Mouse (Mus musculus) hindbrain, embryonic 15.5 days (tissue): ENCODE data around the gene Dcbld2. TPM values are rescaled to one million over a fixed set of nuclear protein-coding genes. Genes with fewer than 3 reads are reported as not detected.

Experiments
- ATAC-seq: fragments of 200-750 bp; cut with Nextera tagmentation; 2 replicates; pipeline ENCODE4 v1.8.0; 2017; ENCODE audit warnings: low read depth, moderate number of reproducible peaks, moderate TSS enrichment; ENCODE audit not compliant: low FRiP score
- H3K27ac ChIP-seq: fragments of 300-500 bp; sonication (generic); replicated peaks from 2 replicates; pipeline ENCODE4 v1.5.1; 2015; ENCODE audit warnings: mild to moderate bottlenecking, inconsistent platforms
- H3K27me3 ChIP-seq: fragments of 300-500 bp; sonication (generic); 2 replicates; pipeline ENCODE4 v1.6.1; 2015; ENCODE audit warnings: control low read depth, inconsistent platforms
- H3K36me3 ChIP-seq: fragments of 300-500 bp; sonication (generic); 2 replicates; pipeline ENCODE4 v1.6.1; 2015; ENCODE audit warnings: control low read depth, inconsistent platforms
- H3K4me1 ChIP-seq: fragments of 300-500 bp; sonication (generic); replicated peaks from 2 replicates; pipeline ENCODE4 v1.6.1; 2015; ENCODE audit warnings: control low read depth, inconsistent platforms
- H3K4me2 ChIP-seq: fragments of 300-500 bp; sonication (generic); 2 replicates; pipeline ENCODE4 v1.6.1; 2015; ENCODE audit warnings: moderate library complexity, mild to moderate bottlenecking, inconsistent platforms
- H3K4me3 ChIP-seq: fragments of 300-500 bp; sonication (generic); 2 replicates; pipeline ENCODE4 v1.5.1; 2015; ENCODE audit warnings: mild to moderate bottlenecking, inconsistent platforms
- H3K9ac ChIP-seq: fragments of 300-500 bp; sonication (generic); 2 replicates; pipeline ENCODE4 v1.6.1; 2015; ENCODE audit warnings: inconsistent platforms
- H3K9me3 ChIP-seq: fragments of 300-500 bp; sonication (generic); 2 replicates; pipeline ENCODE4 v1.6.1; 2016; ENCODE audit warnings: control low read depth, inconsistent platforms
- WGBS: fragments of 180-500 bp; shearing (Covaris S2); methylation state at CpG from one replicate; pipeline ENCODE4 v1.1.7; 2015; 5-methylcytosine and 5-hydroxymethylcytosine counted together
- polyA plus RNA-seq: library from polyadenylated mRNA; unstranded; fragments of >200 nt; fragmentation: Nextera tagmentation; extraction: Ambion mirVana; gene quantifications from 2 replicates; pipeline ENCODE4 v1.2.1, GENCODE M21; 2015

Gene Dcbld2
- polyA plus RNA-seq, 1 experiment from 2014 or later, result 8.1 TPM

DNA sequence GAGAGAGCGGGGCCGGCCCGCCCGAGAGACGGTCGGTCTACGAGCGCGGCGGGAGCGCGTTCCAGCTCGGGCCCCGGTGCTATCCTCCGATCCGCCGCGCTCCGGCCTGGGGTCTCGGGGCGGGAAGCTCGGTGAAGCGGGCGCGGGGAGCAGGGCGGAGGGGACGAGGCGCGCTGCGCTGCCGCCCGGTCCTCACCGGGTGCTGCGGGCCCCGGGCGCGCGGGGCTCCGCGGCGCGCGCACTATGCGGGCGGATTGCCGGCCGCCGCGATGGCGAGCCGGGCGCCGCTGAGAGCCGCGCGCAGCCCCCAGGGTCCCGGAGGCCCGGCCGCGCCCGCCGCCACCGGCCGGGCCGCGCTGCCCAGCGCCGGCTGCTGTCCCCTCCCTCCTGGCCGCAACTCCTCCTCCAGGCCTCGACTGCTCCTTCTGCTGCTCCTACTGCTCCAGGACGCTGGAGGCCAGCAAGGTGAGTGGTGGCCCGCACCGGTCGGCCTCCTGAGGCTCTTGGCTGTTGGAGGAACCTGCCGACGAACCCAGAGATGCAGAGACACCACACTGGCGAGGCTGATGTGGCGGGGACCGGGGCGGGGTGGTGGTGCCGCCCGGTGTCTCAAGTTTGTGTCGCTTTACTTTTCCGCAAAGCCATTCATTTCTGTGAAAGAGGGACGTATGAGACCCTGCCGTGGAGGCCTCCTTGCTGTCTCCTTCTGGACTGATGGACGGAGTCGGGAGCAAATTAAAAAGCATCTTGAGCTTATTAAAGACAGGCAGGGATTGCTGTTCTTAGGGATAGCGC lies 441 bp downstream of the Dcbld2 start:
- peak overlapping the region; percentile 77 for H3K4me2 ChIP-seq
- H3K27me3 ChIP-seq, result no peaks in the 10 kb centered on the region
- peaks cover 19% of the 10 kb centered on the region for H3K4me1 ChIP-seq
- under 1% methylated on average over 49 of the region's 89 CpGs for WGBS
- peak overlapping the region; percentile 92 for H3K4me3 ChIP-seq
- H3K9me3 ChIP-seq, result no peaks in the 10 kb centered on the region
- H3K9ac ChIP-seq, result peak overlapping the region; percentile 75
- peak overlapping the region; percentile 88 for H3K27ac ChIP-seq
- H3K36me3 ChIP-seq, result no peaks in the 10 kb centered on the region
- peak; percentile 77; the same call in 1 of the 2 replicates for ATAC-seq

DNA sequence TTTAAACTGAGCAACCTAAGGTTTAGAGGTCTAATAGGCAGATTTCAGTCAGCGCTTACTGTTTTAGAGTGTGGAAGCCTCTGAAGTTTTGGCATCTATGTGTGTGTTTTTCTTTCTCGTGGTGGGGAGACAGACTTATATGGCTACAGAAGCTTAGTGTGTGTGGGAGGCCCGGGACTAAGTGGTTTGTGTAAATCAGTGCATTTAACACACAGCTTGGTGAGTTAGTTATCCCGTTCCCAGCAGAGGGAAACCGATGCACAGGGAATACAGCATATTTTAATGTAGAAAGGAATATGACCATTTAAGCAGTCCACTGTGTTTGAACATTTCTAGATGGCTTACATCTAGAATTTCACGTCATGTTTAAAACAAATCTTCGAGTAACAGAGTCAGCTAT lies 1.6 kb downstream of the Dcbld2 start:
- Histone ChIP-seq H3K4me1 (peaks cover 19% of the 10 kb centered on the region), H3K9me3 (no peaks in the 10 kb centered on the region), H3K9ac (0 out of 2 replicates have a peak overlapping the region, but pooled peaks have one; percentile 75), H3K27ac (no peak overlapping the region), H3K36me3 (no peaks in the 10 kb centered on the region), H3K4me3 (peak overlapping the region; percentile 92), H3K4me2 (peak overlapping the region; percentile 77), H3K27me3 (no peaks in the 10 kb centered on the region)
- 40% methylated on average over 7 of the region's 7 CpGs for WGBS
- ATAC-seq, result no peak

DNA sequence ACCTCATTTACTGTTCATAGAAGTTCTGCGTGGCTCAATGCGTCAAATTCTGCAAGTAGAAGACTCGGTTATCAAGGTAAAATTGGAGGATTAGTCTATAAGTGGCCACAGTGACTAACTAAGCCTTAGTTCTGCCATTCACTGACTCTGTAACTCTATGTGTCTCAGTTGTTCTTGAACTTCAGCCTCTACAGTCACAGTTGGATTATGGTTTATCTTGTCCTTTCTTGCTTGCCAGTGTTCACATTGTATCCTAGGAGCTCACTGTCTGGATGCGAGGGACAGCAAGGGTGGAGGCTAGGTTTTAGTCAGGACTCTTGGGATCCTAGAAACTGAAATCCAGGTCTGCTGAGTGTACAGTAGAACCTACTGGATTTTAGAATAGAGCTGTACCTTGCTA lies 6.6 kb downstream of the Dcbld2 start:
- 96% methylated on average over 4 of the region's 4 CpGs for WGBS
- Histone ChIP-seq H3K9ac (no peak overlapping the region), H3K36me3 (no peaks in the 10 kb centered on the region), H3K27ac (no peak overlapping the region), H3K4me1 (peaks cover 8% of the 10 kb centered on the region), H3K4me2 (no peak overlapping the region), H3K27me3 (no peaks in the 10 kb centered on the region), H3K4me3 (no peak overlapping the region), H3K9me3 (no peaks in the 10 kb centered on the region)
- ATAC-seq, result no peak

DNA sequence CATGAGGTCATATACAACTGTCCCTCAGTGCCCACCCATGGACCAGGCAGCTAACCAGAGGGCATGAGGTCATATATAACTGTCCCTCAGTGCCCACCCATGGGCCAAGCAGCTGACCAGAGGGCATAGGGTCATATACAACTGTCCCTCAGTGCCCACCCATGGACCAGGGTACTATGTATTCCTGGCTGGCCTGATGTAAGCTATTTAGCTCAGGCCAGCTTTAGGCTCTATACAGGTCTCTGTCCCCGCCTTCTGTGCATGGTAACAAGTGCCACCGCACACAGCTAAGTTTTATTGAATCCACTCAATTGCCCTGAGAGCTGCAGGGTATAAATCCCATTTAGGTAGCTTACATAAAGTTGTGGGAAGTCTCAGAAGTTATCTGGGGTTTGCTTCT lies 7.3 kb downstream of the Dcbld2 start:
- no peaks in the 10 kb centered on the region for H3K27me3 ChIP-seq

DNA sequence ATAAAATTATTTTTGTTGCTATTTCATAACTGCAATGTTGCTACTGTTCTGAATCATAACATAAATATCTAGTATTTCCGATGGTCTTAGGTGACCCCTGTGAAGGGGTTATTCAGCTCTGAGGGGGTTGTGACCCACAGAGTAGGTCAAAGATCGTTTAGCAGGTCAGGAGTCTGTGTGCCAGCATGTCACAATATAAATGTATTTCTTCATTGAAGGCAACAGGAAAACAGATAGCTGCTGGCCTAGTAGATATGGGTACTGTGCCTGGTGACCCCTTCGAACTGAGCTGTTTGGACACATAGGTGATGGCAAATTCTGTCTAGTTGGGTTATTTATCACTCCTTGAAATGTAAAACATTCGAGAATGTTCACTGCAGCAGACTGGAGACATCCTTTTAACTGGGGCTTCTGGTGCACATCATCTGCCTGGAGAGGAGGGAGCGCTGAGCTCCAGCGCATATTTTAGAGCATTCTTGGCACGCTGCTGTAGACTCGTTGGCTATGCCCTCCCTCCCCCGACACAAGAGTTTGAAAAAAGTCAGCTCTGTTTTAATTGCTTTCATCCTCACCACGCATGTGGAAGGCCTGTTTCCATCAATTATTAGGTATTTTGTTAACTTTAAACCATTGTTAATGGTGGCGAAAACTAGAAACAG lies 13.6 kb downstream of the Dcbld2 start:
- 44% methylated on average over 11 of the region's 11 CpGs for WGBS

More for the DNA sequence above, 7.3 kb downstream of the Dcbld2 start:
- H3K36me3 ChIP-seq, result no peaks in the 10 kb centered on the region
- 96% methylated on average over 2 of the region's 2 CpGs for WGBS
- H3K9me3 ChIP-seq, result no peaks in the 10 kb centered on the region
- H3K4me2 ChIP-seq, result no peak overlapping the region
- H3K4me3 ChIP-seq, result no peak overlapping the region
- ATAC-seq, result no peak
- peaks cover 5% of the 10 kb centered on the region for H3K4me1 ChIP-seq
- no peak overlapping the region for H3K27ac ChIP-seq
- no peak overlapping the region for H3K9ac ChIP-seq

DNA sequence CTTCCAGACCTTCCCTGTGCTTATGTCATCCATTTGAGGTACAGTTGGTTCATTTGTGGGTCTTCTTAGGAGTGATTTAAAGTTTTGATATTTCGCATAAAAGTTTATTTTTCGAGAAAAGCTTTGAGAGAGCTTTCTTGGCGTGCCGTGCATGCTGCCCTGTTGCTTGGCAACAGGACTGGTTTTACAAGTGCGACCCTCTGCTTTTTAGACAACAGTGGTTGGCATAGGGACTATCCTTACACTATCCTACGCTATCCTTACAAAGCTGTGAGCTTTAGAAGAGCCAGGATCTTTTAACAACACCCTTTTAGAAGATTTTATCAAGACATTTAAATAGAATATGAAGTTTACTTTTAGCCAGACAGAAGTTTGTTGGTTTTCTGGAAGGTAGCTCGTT lies 22.0 kb downstream of the Dcbld2 start:
- WGBS, result 71% methylated on average over 7 of the region's 7 CpGs

More for the DNA sequence above, 13.6 kb downstream of the Dcbld2 start:
- Histone ChIP-seq H3K9ac (no peak overlapping the region), H3K4me3 (no peak overlapping the region), H3K27ac (no peak overlapping the region), H3K4me1 (peaks cover 5% of the 10 kb centered on the region; the same call in 1 of the 2 replicates), H3K36me3 (no peaks in the 10 kb centered on the region), H3K4me2 (no peak overlapping the region), H3K27me3 (no peaks in the 10 kb centered on the region), H3K9me3 (no peaks in the 10 kb centered on the region)
- ATAC-seq, result no peak

DNA sequence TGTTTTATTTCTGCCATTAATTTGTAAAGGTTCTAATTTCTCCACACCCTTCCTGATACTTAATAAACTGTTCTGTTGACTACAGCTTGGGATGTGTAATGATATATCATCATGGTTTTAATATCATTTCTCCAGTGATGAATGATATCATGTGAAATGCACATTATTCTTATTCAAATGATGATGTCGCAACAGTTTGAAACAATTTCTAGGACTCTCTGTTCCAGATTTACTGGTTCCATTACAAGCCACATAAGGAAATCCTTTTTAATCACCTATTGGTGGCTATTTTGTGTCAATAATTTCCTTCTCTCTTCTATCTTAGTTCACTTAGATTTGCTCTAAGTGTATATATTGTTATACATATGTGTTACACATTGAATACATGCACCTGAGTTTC lies 24.1 kb downstream of the Dcbld2 start:
- 98% methylated on average over 1 of the region's 1 CpGs for WGBS
- H3K4me1 ChIP-seq, result no peaks in the 10 kb centered on the region
- H3K27me3 ChIP-seq, result no peaks in the 10 kb centered on the region
- H3K4me3 ChIP-seq, result no peak overlapping the region
- H3K27ac ChIP-seq, result no peak overlapping the region
- ATAC-seq, result no peak
- H3K36me3 ChIP-seq, result peaks cover 18% of the 10 kb centered on the region
- no peaks in the 10 kb centered on the region for H3K9me3 ChIP-seq
- H3K4me2 ChIP-seq, result no peak overlapping the region
- H3K9ac ChIP-seq, result no peak overlapping the region

More for the DNA sequence above, 22.0 kb downstream of the Dcbld2 start:
- Histone ChIP-seq H3K27me3 (no peaks in the 10 kb centered on the region), H3K4me2 (no peak overlapping the region), H3K36me3 (peaks cover 9% of the 10 kb centered on the region; the same call in 1 of the 2 replicates), H3K4me1 (no peaks in the 10 kb centered on the region), H3K4me3 (no peak overlapping the region), H3K9me3 (no peaks in the 10 kb centered on the region), H3K27ac (no peak overlapping the region), H3K9ac (no peak overlapping the region)
- ATAC-seq, result no peak

DNA sequence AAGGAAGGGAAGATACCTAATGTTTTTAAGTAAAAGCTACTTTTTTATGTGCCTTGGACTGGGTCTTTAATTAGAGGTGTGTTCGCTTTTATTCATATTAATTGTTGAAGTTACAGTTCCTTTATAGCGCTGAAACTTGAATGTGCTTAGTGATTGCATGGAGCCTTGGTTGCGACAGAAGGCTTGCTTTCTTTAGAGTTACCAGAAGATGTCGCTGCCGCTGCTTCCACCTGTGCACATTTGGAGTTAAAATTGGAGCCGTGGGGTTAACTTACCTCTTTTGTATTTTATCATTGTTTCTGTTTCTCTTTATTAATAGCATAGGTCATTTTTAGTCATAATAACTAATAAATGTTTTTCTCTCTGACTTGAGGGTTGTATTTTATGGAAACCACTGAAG lies 36.5 kb downstream of the Dcbld2 start:
- Histone ChIP-seq H3K4me2 (no peak overlapping the region), H3K4me1 (no peaks in the 10 kb centered on the region), H3K9ac (no peak overlapping the region), H3K9me3 (no peaks in the 10 kb centered on the region), H3K36me3 (peaks cover 3% of the 10 kb centered on the region), H3K27me3 (no peaks in the 10 kb centered on the region), H3K27ac (no peak overlapping the region), H3K4me3 (no peak overlapping the region)
- WGBS, result 74% methylated on average over 6 of the region's 6 CpGs
- no peak for ATAC-seq

DNA sequence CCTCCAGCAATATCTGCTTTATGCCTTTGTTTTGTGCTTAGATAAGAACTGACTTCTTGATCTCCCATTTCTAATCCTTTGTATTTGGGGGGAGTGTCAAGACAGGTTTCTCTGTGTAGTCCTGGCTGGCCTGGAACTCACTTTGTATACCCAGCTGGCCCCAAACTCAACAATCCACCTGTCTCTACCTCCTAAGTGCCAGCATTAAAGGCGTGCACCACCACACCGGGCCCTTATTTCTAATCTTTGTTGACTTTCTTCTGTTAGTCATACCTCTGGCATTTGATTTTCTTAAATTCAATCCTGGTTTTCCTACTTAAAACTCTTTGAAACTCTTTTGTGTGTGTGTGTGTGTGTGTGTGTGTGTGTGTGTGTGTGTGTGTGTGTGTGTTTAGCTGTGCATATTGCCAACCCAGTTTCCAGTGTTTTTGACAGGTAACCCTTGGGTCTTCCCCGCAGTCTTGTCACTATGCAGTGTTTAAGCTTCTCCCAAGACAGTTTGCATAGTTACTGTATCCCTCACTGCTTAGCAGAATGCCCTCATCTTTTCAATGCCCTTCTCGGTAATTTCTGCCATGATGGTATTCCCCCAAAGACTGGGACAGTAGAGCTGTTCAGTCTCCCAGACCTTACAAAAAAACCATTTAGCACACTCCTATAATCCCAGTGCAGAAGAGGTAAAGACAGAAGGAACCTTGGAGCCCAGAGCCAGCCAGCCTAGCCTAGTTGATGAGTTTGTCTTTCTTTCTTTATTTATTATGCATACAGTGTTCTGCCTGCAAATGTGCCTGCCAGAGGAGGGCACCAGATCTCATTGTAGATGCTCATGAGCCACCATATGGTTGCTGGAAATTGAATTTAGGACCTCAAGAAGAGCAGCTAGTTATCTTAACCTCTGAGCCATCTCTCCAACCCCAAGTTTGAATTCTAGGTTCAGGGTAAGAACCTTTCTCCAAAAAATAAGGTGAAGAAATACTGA lies 38.3 kb downstream of the Dcbld2 start:
- Histone ChIP-seq H3K9me3 (no peaks in the 10 kb centered on the region), H3K4me1 (no peaks in the 10 kb centered on the region), H3K4me3 (no peak overlapping the region), H3K27me3 (no peaks in the 10 kb centered on the region), H3K9ac (no peak overlapping the region), H3K36me3 (peaks cover 14% of the 10 kb centered on the region), H3K27ac (no peak overlapping the region), H3K4me2 (no peak overlapping the region)
- ATAC-seq, result no peak
- 94% methylated on average over 4 of the region's 4 CpGs for WGBS

DNA sequence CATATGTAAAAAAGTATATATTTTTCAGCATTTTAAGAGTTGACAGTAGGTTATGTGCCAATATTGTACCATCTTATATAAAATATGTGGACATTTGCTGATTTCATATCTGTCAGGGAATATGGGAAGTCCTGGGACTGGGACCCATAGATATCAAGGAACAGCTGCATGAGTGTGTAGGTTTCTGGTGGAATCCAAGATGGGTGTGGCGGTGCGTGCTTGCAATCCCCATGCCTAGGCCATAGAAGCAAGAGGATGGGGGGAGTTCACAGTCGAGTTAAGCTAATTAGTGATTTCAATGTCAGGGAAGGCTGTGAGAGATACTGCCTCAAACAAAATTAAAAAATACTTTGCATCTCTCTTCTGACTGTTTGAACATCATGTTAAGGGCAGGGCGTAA lies 40.8 kb downstream of the Dcbld2 start:
- Histone ChIP-seq H3K4me1 (no peaks in the 10 kb centered on the region), H3K4me2 (no peak overlapping the region), H3K27ac (no peak overlapping the region), H3K9ac (no peak overlapping the region), H3K4me3 (no peak overlapping the region), H3K27me3 (no peaks in the 10 kb centered on the region), H3K9me3 (no peaks in the 10 kb centered on the region), H3K36me3 (peaks cover 12% of the 10 kb centered on the region)
- no peak for ATAC-seq
- WGBS, result 95% methylated on average over 4 of the region's 4 CpGs

DNA sequence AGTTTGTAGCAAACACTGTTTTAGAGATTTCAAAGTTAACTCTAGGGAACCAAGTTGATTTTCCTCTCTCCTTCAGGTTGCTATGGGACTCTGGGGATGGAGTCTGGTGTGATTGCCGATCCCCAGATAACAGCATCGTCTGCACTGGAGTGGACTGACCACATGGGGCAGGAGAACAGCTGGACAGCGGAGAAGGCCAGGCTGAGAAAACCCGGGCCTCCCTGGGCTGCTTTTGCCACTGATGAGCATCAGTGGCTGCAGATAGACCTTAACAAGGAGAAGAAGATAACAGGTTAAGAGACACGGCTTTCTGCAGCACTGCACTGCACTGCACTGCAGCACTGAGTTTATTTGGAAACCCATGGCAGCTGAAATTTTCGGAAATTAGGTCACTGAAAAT lies 42.4 kb downstream of the Dcbld2 start:
- Histone ChIP-seq H3K4me3 (no peak overlapping the region), H3K4me1 (no peaks in the 10 kb centered on the region), H3K4me2 (no peak overlapping the region), H3K9me3 (no peaks in the 10 kb centered on the region), H3K27ac (no peak overlapping the region), H3K36me3 (peaks cover 12% of the 10 kb centered on the region), H3K9ac (no peak overlapping the region), H3K27me3 (no peaks in the 10 kb centered on the region)
- ATAC-seq, result no peak
- WGBS, result 79% methylated on average over 6 of the region's 6 CpGs
